Mouse (Mus musculus): Measurements from ENCODE around the gene Mthfd1l.

GRCm38 (mm10) chr10:3996170-3996876 lies 23.4 kb downstream of the Mthfd1l start:
- TF ChIP-seq POLR2A (IDR thresholded peaks at IDR 0.05; ENCODE audit: insufficient read length, low read depth) (no peak), MYOD1 (IDR thresholded peaks at IDR 0.05; ENCODE audit: control insufficient read depth in 1 of 3, insufficient read length in 2 of 3, low read depth in 2 of 3) (no peak), CEBPB (IDR thresholded peaks at IDR 0.05; ENCODE audit: insufficient read depth, poor library complexity, severe bottlenecking) (no peak), E2F4 (IDR thresholded peaks at IDR 0.05; ENCODE audit: insufficient read depth) (no peak), TCF12 (IDR thresholded peaks at IDR 0.05; ENCODE audit: insufficient read depth, poor library complexity, severe bottlenecking) (no peak), REST (IDR thresholded peaks at IDR 0.05; ENCODE audit: insufficient read depth, insufficient read length) (no peak), USF1 (IDR thresholded peaks at IDR 0.05; ENCODE audit: low read depth) (no peak), TCF3 (IDR thresholded peaks at IDR 0.05; ENCODE audit: insufficient read length, low read depth) (no peak), SRF (IDR thresholded peaks at IDR 0.05; ENCODE audit: control insufficient read depth, insufficient read length, low read depth) (no peak), POLR2AphosphoS2 (IDR thresholded peaks at IDR 0.05; ENCODE audit: insufficient read length, low read depth) (no peak), MAX (IDR thresholded peaks at IDR 0.05; ENCODE audit: low read depth) (no peak)

Data from myocyte (in vitro differentiated cells).